Mouse (Mus musculus) forebrain, embryonic 12.5 days (tissue): ENCODE data around the gene Ssr1. TPM values are rescaled to one million over a fixed set of nuclear protein-coding genes. Genes with fewer than 3 reads are reported as not detected.

Experiments used
- ATAC-seq: fragments of 200-750 bp; cut with Nextera tagmentation; 2 replicates; pipeline ENCODE4 v1.8.0; 2017; ENCODE audit warnings: moderate TSS enrichment; ENCODE audit not compliant: low FRiP score
- H3K27ac ChIP-seq: fragments of 300-500 bp; sonication (generic); 2 replicates; pipeline ENCODE4 v1.5.1; 2016; ENCODE audit warnings: mild to moderate bottlenecking
- H3K27me3 ChIP-seq: fragments of 300-500 bp; sonication (generic); 2 replicates; pipeline ENCODE4 v1.6.1; 2016; ENCODE audit warnings: mild to moderate bottlenecking
- H3K36me3 ChIP-seq: fragments of 300-500 bp; sonication (generic); replicated peaks from 2 replicates; pipeline ENCODE4 v1.6.1; 2016; ENCODE audit warnings: mild to moderate bottlenecking
- H3K4me1 ChIP-seq: fragments of 300-500 bp; sonication (generic); 2 replicates; pipeline ENCODE4 v1.6.1; 2016
- H3K4me2 ChIP-seq: fragments of 300-500 bp; sonication (generic); 2 replicates; pipeline ENCODE4 v1.6.1; 2016; ENCODE audit warnings: mild to moderate bottlenecking, moderate library complexity
- H3K4me3 ChIP-seq: fragments of 300-500 bp; sonication (generic); replicated peaks from 2 replicates; pipeline ENCODE4 v1.5.1; 2016; ENCODE audit warnings: mild to moderate bottlenecking
- H3K9ac ChIP-seq: fragments of 300-500 bp; sonication (generic); 2 replicates; pipeline ENCODE4 v1.6.1; 2016; ENCODE audit warnings: mild to moderate bottlenecking
- H3K9me3 ChIP-seq: fragments of 300-500 bp; sonication (generic); 2 replicates; pipeline ENCODE4 v1.6.1; 2016
- WGBS: fragments of 180-500 bp; shearing (Covaris S2); methylation state at CpG from one replicate; pipeline ENCODE4 v1.1.7; 2016; 5-methylcytosine and 5-hydroxymethylcytosine counted together
- polyA plus RNA-seq: library from polyadenylated mRNA; unstranded; fragments of >200 nt; fragmentation: Nextera tagmentation; extraction: Ambion mirVana; gene quantifications from 2 replicates; pipeline ENCODE4 v1.2.1, GENCODE M21; 2016

The Ssr1 gene
- polyA plus RNA-seq, 1 experiment from 2014 or later = 94.0 TPM

GRCm38 (mm10) chr13:38009721-38010408 is 15.8 kb upstream of the Ssr1 start:
- H3K4me2 ChIP-seq = no peak overlapping the region
- H3K36me3 ChIP-seq = no peaks in the 10 kb centered on the region
- no peaks in the 10 kb centered on the region for H3K9me3 ChIP-seq
- ATAC-seq = no peak
- 87% methylated on average over 5 of the region's 5 CpGs for WGBS
- H3K4me3 ChIP-seq = no peak overlapping the region
- no peak overlapping the region for H3K9ac ChIP-seq
- no peak overlapping the region for H3K27ac ChIP-seq
- H3K4me1 ChIP-seq = no peaks in the 10 kb centered on the region
- no peaks in the 10 kb centered on the region for H3K27me3 ChIP-seq

GRCm38 (mm10) chr13:38007972-38008371 is 14.0 kb upstream of the Ssr1 start:
- ATAC-seq = no peak
- H3K27me3 ChIP-seq = no peaks in the 10 kb centered on the region
- WGBS = 94% methylated on average over 2 of the region's 2 CpGs

DNA sequence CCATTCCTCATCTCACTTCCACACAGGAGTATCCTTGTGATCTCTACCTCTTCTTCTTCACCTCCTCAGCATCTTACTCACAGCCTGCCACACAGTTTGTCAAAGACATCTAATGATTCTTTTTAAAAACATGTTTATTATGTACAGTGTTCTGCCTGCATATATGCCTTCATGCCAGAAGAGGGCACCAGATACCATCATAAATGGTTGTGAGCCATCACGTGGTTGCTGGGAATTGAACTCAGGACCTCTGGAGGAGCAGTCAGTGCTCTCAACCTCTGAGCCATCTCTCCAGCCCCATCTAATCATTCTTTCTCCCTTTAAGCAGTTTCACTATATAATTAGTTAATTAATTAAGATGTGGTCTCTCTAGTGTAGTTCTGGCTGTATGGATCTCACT is 8.4 kb upstream of the Ssr1 start:
- H3K4me2 ChIP-seq = no peak overlapping the region
- H3K4me3 ChIP-seq = no peak overlapping the region
- no peaks in the 10 kb centered on the region for H3K4me1 ChIP-seq
- no peaks in the 10 kb centered on the region for H3K9me3 ChIP-seq
- 32% methylated on average over 1 of the region's 1 CpGs for WGBS
- no peaks in the 10 kb centered on the region for H3K36me3 ChIP-seq
- no peak overlapping the region for H3K9ac ChIP-seq
- H3K27me3 ChIP-seq = 0 out of 2 replicates have a peak, but pooled peaks cover 9% of the 10 kb centered on the region
- no peak for ATAC-seq
- no peak overlapping the region for H3K27ac ChIP-seq

More at GRCm38 (mm10) chr13:38007972-38008371, 14.0 kb upstream of the Ssr1 start:
- Histone ChIP-seq H3K9ac (no peak overlapping the region), H3K36me3 (no peaks in the 10 kb centered on the region), H3K4me2 (no peak overlapping the region), H3K4me1 (no peaks in the 10 kb centered on the region), H3K9me3 (no peaks in the 10 kb centered on the region), H3K4me3 (no peak overlapping the region), H3K27ac (no peak overlapping the region)

DNA sequence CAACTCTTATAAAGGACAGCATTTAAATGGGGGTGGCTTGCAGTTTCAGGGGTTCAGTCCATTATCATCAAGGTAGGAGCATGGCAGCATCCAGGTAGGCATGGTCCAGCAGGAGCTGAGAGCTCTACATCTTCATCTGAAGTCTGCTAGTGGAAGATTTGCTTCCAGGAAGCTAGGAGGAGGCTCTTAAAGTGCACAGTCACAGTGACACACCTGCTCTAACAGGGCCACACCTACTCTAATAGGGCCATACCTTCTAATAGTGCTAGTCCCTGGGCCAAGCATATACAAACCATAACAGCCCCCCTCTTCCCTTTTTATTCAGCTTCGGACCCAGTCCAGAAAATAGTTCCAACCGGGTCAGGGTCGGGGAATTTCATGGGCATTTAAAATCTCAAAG is 5.7 kb upstream of the Ssr1 start:
- H3K4me1 ChIP-seq = no peaks in the 10 kb centered on the region
- no peak overlapping the region for H3K4me3 ChIP-seq
- no peaks in the 10 kb centered on the region for H3K36me3 ChIP-seq
- no peak for ATAC-seq
- no peak overlapping the region for H3K27ac ChIP-seq
- H3K9ac ChIP-seq = no peak overlapping the region
- H3K9me3 ChIP-seq = no peaks in the 10 kb centered on the region
- H3K4me2 ChIP-seq = no peak overlapping the region
- H3K27me3 ChIP-seq = 0 out of 2 replicates have a peak, but pooled peaks cover 9% of the 10 kb centered on the region
- WGBS = 83% methylated on average over 3 of the region's 3 CpGs

- Histone ChIP-seq H3K4me3 (peak overlapping the region; percentile 96), H3K4me2 (peak overlapping the region; percentile 73), H3K27me3 (0 out of 2 replicates have a peak, but pooled peaks cover 3% of the 10 kb centered on the region), H3K9ac (peak overlapping the region; percentile 95; the same call in 1 of the 2 replicates), H3K4me1 (peaks cover 8% of the 10 kb centered on the region), H3K9me3 (no peaks in the 10 kb centered on the region), H3K27ac (peak overlapping the region; percentile 53; the same call in 1 of the 2 replicates), H3K36me3 (peaks cover 23% of the 10 kb centered on the region)
- 26% methylated on average over 7 of the region's 7 CpGs for WGBS
- ATAC-seq = peak; percentile 69
Measured at GRCm38 (mm10) chr13:37994405-37994749, 360 bp upstream of the Ssr1 start.

DNA sequence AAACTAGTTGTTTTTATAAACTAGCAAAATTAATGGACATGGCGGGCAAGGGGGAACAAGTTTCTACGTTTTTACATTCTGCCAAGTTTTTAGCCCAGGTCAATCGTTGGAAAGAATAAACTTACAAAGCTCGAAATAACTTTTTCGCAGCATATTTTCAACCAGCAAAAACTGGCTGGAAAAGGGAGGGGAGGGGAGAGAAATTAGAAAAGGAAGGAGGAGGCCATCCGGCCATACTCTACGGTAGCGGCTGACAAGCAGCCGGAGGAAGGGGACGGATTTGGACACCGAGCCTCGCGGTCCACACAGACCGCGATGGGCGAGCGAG is 677 bp downstream of the Ssr1 start:
- peak overlapping the region; percentile 96 for H3K4me3 ChIP-seq
- peak overlapping the region; percentile 73 for H3K4me2 ChIP-seq
- peaks cover 33% of the 10 kb centered on the region for H3K36me3 ChIP-seq
- no peaks in the 10 kb centered on the region for H3K9me3 ChIP-seq
- 0 out of 2 replicates have a peak, but pooled peaks cover 1% of the 10 kb centered on the region for H3K27me3 ChIP-seq
- H3K9ac ChIP-seq = peak overlapping the region; percentile 95
- H3K27ac ChIP-seq = peak overlapping the region; percentile 94
- ATAC-seq = no peak
- 1% methylated on average over 17 of the region's 17 CpGs for WGBS
- H3K4me1 ChIP-seq = peaks cover 8% of the 10 kb centered on the region

GRCm38 (mm10) chr13:37992638-37993371 is 1.2 kb downstream of the Ssr1 start:
- Histone ChIP-seq H3K9ac (peak overlapping the region; percentile 95), H3K36me3 (peaks cover 38% of the 10 kb centered on the region), H3K4me2 (peak overlapping the region; percentile 73), H3K4me1 (peaks cover 8% of the 10 kb centered on the region), H3K4me3 (peak overlapping the region; percentile 96), H3K27me3 (no peaks in the 10 kb centered on the region), H3K9me3 (no peaks in the 10 kb centered on the region), H3K27ac (no peak overlapping the region)
- no peak for ATAC-seq
- 19% methylated on average over 10 of the region's 10 CpGs for WGBS

GRCm38 (mm10) chr13:37989701-37990100 is 4.3 kb downstream of the Ssr1 start:
- 93% methylated on average over 8 of the region's 8 CpGs for WGBS
- H3K9ac ChIP-seq = no peak overlapping the region

DNA sequence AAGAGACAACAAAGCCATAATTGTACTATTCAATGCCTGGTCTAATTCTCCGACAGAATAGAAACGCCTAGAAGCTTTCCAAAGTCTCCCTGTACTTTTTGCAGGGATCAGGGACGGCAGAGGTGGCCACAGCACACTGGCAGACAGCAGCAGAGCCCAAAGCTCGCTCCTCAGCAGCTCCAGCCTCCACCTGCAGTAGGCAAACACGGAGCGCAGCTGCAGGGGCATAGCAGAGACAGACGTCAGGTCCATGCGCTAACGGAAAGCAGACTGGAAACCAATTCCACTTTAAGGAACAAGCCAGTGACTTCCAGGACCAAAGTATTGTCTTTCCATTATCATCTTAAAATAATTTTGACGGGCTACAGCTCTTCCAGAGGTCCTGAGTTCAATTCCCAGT is 7.9 kb downstream of the Ssr1 start:
- no peak for ATAC-seq
- no peak overlapping the region for H3K4me3 ChIP-seq
- no peaks in the 10 kb centered on the region for H3K9me3 ChIP-seq
- H3K4me1 ChIP-seq = no peaks in the 10 kb centered on the region
- H3K27ac ChIP-seq = no peak overlapping the region
- H3K4me2 ChIP-seq = no peak overlapping the region
- 81% methylated on average over 10 of the region's 10 CpGs for WGBS
- H3K27me3 ChIP-seq = no peaks in the 10 kb centered on the region
- H3K9ac ChIP-seq = no peak overlapping the region
- peaks cover 93% of the 10 kb centered on the region for H3K36me3 ChIP-seq

More at GRCm38 (mm10) chr13:37989701-37990100, 4.3 kb downstream of the Ssr1 start:
- Histone ChIP-seq H3K9me3 (no peaks in the 10 kb centered on the region), H3K27me3 (no peaks in the 10 kb centered on the region), H3K4me3 (no peak overlapping the region), H3K4me2 (no peak overlapping the region), H3K36me3 (peaks cover 66% of the 10 kb centered on the region), H3K27ac (no peak overlapping the region), H3K4me1 (peaks cover 8% of the 10 kb centered on the region)
- no peak for ATAC-seq

- no peak overlapping the region for H3K4me2 ChIP-seq
- no peak overlapping the region for H3K4me3 ChIP-seq
- H3K9me3 ChIP-seq = no peaks in the 10 kb centered on the region
- H3K27me3 ChIP-seq = no peaks in the 10 kb centered on the region
- no peak overlapping the region for H3K9ac ChIP-seq
- peaks cover 86% of the 10 kb centered on the region for H3K36me3 ChIP-seq
- WGBS = 92% methylated on average over 5 of the region's 5 CpGs
- no peak for ATAC-seq
- no peaks in the 10 kb centered on the region for H3K4me1 ChIP-seq
- H3K27ac ChIP-seq = no peak overlapping the region
Measured at GRCm38 (mm10) chr13:37981063-37981462, 13.0 kb downstream of the Ssr1 start.

DNA sequence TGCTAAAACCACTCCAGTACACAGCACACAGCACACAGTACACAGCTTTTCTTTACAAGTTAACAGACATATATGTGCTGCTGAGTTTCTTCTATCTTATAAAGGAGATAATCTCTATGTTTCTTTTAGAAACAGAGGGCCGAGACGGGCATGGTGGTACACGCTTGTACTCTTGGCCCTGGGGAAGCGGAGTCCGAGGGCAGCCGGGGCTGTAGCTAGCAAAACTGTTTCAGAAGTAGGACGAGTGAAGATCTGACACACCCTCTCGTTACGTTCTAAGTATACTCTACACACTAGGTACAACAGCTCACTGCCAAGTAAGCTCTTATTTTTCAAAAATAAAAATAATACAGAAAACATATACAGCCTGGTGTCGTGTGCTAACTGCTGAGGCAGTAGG is 13.7 kb downstream of the Ssr1 start:
- Histone ChIP-seq H3K9ac (no peak overlapping the region), H3K27me3 (no peaks in the 10 kb centered on the region), H3K4me1 (no peaks in the 10 kb centered on the region), H3K4me2 (no peak overlapping the region), H3K4me3 (no peak overlapping the region), H3K36me3 (peaks cover 83% of the 10 kb centered on the region), H3K9me3 (no peaks in the 10 kb centered on the region), H3K27ac (no peak overlapping the region)
- no peak for ATAC-seq
- 94% methylated on average over 10 of the region's 10 CpGs for WGBS

DNA sequence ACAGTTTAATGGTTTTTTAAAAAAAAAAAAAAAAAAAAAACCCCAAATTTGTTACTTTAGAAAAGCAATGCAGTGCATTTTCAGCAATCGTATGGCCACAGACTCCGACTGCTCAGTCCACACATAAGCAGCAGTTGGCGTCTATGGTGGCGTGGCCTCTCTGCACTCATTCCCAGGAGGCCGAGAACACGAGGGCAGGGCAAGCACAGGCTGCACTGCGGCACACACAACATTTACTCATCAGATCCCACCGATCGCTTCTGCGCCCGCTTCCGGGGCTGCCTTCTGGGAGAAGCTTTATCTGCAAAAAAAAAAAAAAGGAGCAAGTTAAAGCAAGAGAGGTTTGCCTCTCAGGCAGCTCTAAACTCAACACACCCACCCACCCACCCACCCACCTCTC is 14.5 kb downstream of the Ssr1 start:
- no peak for ATAC-seq
- Histone ChIP-seq H3K4me1 (no peaks in the 10 kb centered on the region), H3K9ac (no peak overlapping the region), H3K4me3 (no peak overlapping the region), H3K9me3 (no peaks in the 10 kb centered on the region), H3K27me3 (no peaks in the 10 kb centered on the region), H3K4me2 (no peak overlapping the region), H3K27ac (no peak overlapping the region), H3K36me3 (peaks cover 81% of the 10 kb centered on the region)
- 94% methylated on average over 12 of the region's 12 CpGs for WGBS

- Histone ChIP-seq H3K4me2 (no peak overlapping the region), H3K9me3 (no peaks in the 10 kb centered on the region), H3K27ac (no peak overlapping the region), H3K9ac (no peak overlapping the region), H3K4me1 (no peaks in the 10 kb centered on the region), H3K4me3 (no peak overlapping the region), H3K36me3 (peaks cover 44% of the 10 kb centered on the region), H3K27me3 (no peaks in the 10 kb centered on the region)
- WGBS = 89% methylated on average over 5 of the region's 5 CpGs
- ATAC-seq = no peak
Measured at GRCm38 (mm10) chr13:37974731-37975130, 19.3 kb downstream of the Ssr1 start.
